Mouse (Mus musculus) MEL (cell line): ENCODE results near the gene Mtx1. TPM values are rescaled to one million over a fixed set of nuclear protein-coding genes. Genes with fewer than 3 reads are reported as not detected.

ENCODE experiments used
- DNase-seq: peaks from one replicate; pipeline ENCODE4 v3.0.0; 2011; ENCODE audit warnings: low read depth, low spot score
- H3K27ac ChIP-seq: 2 replicates; pipeline ENCODE4 v1.5.1; 2012; ENCODE audit warnings: low read depth, mild to moderate bottlenecking, control low read depth, low read length, moderate library complexity; ENCODE audit not compliant: control insufficient read depth
- H3K27me3 ChIP-seq, 2 experiments: fragments of 150-350 bp in 1 of 2; sonication (generic) in 1 of 2; 2 replicates each; pipeline ENCODE4 v1.6.1; 2012; ENCODE audit warnings: low read length in 2 of 2, mild to moderate bottlenecking in 2 of 2, improper control_type of control experiment in 1 of 2, moderate library complexity in 1 of 2; ENCODE audit not compliant: insufficient read depth in 2 of 2, control insufficient read depth in 1 of 2
- H3K36me3 ChIP-seq, 2 experiments: 2 replicates each; pipeline ENCODE4 v1.6.1; 2012 to 2014; ENCODE audit warnings: low read length in 2 of 2, improper control_type of control experiment in 1 of 2, inconsistent platforms in 1 of 2, mild to moderate bottlenecking in 1 of 2; ENCODE audit not compliant: insufficient read depth in 2 of 2, control insufficient read depth in 1 of 2
- H3K4me1 ChIP-seq, 2 experiments: fragments of 150-350 bp in 1 of 2; sonication (generic) in 1 of 2; 2 replicates each; pipeline ENCODE4 v1.6.1; 2012; ENCODE audit warnings: low read length in 2 of 2, improper control_type of control experiment in 1 of 2, mild to moderate bottlenecking in 1 of 2; ENCODE audit not compliant: insufficient read depth in 2 of 2, control insufficient read depth in 1 of 2
- H3K4me3 ChIP-seq, 2 experiments: fragments of 150-350 bp in 1 of 2; sonication (generic) in 1 of 2; 2 replicates each; pipeline ENCODE4 v1.5.1; 2012; ENCODE audit warnings: low read depth in 2 of 2, low read length in 2 of 2, mild to moderate bottlenecking in 2 of 2, moderate library complexity in 2 of 2, control low read depth in 1 of 2, improper control_type of control experiment in 1 of 2; ENCODE audit not compliant: control insufficient read depth in 1 of 2, insufficient read depth in 1 of 2
- H3K79me2 ChIP-seq: 2 replicates; pipeline ENCODE4 v1.6.1; 2012; ENCODE audit warnings: mild to moderate bottlenecking, low read length, moderate library complexity; ENCODE audit not compliant: control insufficient read depth, poor library complexity, insufficient read depth
- H3K9ac ChIP-seq: 2 replicates; pipeline ENCODE4 v1.6.1; 2012; ENCODE audit warnings: low read depth, mild to moderate bottlenecking, control low read depth, low read length, moderate library complexity; ENCODE audit not compliant: control insufficient read depth, poor library complexity, severe bottlenecking
- H3K9me3 ChIP-seq: fragments of 150-350 bp; sonication (generic); replicated peaks from 2 replicates; pipeline ENCODE4 v1.6.1; 2012; ENCODE audit warnings: mild to moderate bottlenecking, low read length, improper control_type of control experiment, moderate library complexity; ENCODE audit not compliant: insufficient read depth
- CHD1 ChIP-seq: IDR thresholded peaks from 2 replicates; pipeline ENCODE4 v1.6.1; 2012; ENCODE audit warnings: low read depth, mild to moderate bottlenecking, inconsistent platforms, low read length, improper control_type of control experiment
- MAX ChIP-seq: IDR thresholded peaks from 2 replicates; pipeline ENCODE4 v1.6.1; 2011; ENCODE audit warnings: low read length, improper control_type of control experiment
- MYC ChIP-seq: IDR thresholded peaks from 2 replicates; pipeline ENCODE4 v1.6.1; 2011; ENCODE audit warnings: low read depth, mild to moderate bottlenecking, low read length, improper control_type of control experiment, moderate library complexity
- POLR2A ChIP-seq, 2 experiments: IDR thresholded peaks; 2 replicates each; pipeline ENCODE4 v1.6.1; 2011 to 2012; ENCODE audit warnings: low read length in 2 of 2, mild to moderate bottlenecking in 2 of 2, control low read depth in 1 of 2, improper control_type of control experiment in 1 of 2, low read depth in 1 of 2, moderate library complexity in 1 of 2; ENCODE audit not compliant: control insufficient read depth in 1 of 2, insufficient read depth in 1 of 2, poor library complexity in 1 of 2
- SMC3 ChIP-seq: IDR thresholded peaks from 2 replicates; pipeline ENCODE4 v1.6.1; 2011; ENCODE audit warnings: low read depth, low read length, improper control_type of control experiment
- USF2 ChIP-seq, 2 experiments: IDR thresholded peaks; 2 replicates each; pipeline ENCODE4 v1.6.1; 2011 to 2012; ENCODE audit warnings: improper control_type of control experiment in 2 of 2, low read length in 2 of 2, borderline replicate concordance in 1 of 2, inconsistent platforms in 1 of 2, low read depth in 1 of 2, mild to moderate bottlenecking in 1 of 2; ENCODE audit not compliant: insufficient read depth in 1 of 2
- ZC3H11A ChIP-seq: IDR thresholded peaks from 2 replicates; pipeline ENCODE4 v1.6.1; 2012; ENCODE audit warnings: low read depth, mild to moderate bottlenecking, inconsistent platforms, low read length, improper control_type of control experiment
- polyA plus RNA-seq, 2 experiments: library from polyadenylated mRNA; stranded (reverse) in 1 of 2; unstranded in 1 of 2; fragments of >175 nt in 1 of 2; fragments of >200 nt in 1 of 2; gene quantifications; 2 replicates each; pipeline versions ENCODE4 v1.2.1 to v1.2.4; 2012; ENCODE audit warnings: low replicate concordance in 2 of 2, low read depth in 1 of 2; ENCODE audit not compliant: insufficient read length in 2 of 2, insufficient read depth in 1 of 2, missing spikeins in 1 of 2
- total RNA-seq: library from RNA; depleted of rRNA; stranded (reverse); fragments of 300-350 nt; gene quantifications from 2 replicates; pipeline ENCODE4 v1.2.3, GENCODE M21; 2012

Gene Mtx1
- total and polyA plus RNA-seq, 3 experiments: 314 to 369 TPM; not detected in 1

DNA sequence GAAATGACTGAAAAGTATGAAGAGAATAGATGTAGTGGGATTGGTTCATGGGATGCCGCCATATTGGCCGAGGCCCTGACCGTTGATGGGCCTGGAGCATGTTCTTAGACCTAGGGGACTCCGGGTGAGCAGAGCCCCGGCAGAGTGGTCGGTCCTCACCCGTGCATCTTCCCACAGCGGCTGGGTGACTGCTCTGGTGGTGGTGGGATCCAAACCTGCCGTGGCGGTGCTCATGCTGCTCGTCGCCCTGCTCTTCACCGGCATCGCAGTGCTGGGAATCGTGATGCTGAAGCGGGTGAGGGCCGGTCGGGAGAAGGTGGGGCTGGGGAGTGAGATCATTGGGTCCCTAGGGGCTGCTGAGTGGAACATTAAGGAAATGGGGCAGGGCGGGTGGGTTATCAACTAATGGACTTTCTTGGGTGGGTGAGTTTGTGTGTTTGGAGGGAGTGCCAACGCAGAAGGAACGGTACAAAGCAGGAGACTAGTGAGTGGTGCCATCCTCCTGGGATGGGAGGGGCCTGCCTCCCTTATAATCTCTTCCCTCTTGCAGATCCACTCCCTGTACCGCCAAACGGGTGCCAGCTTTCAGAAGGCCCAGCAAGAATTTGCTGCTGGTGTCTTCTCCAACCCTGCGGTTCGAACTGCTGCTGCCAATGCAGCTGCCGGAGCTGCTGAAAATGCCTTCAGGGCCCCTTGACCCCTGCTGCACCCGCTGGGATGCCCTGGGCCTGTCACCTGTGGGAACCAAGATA is 45.0 kb downstream of the Mtx1 start:
- Histone ChIP-seq H3K79me2 (peaks cover 23% of the 10 kb centered on the region), H3K4me1 (peaks cover 14 to 58% of the 10 kb centered on the region in 2 experiments), H3K36me3 (peaks cover 7 to 49% of the 10 kb centered on the region in 2 experiments), H3K27ac (peak overlapping the region; percentile 92), H3K9me3 (no peaks in the 10 kb centered on the region), H3K4me3 (0 out of 4 replicates have a peak overlapping the region, but pooled peaks of 1 of the 2 experiments have one; percentile 10), H3K27me3 (no peaks in the 10 kb centered on the region), H3K9ac (peak overlapping the region; percentile 38; the same call in 1 of the 2 replicates)
- DNase-seq: no peak
- TF ChIP-seq SMC3 (0 out of 2 replicates have a peak, but pooled peaks have one; percentile 1), ZC3H11A (no peak), POLR2A (IDR thresholded peaks at IDR 0.05; ENCODE audit: control insufficient read depth in 1 of 2, insufficient read depth in 1 of 2, low read depth in 1 of 2, low read length in 2 of 2, poor library complexity in 1 of 2) (0 out of 4 replicates have a peak, but pooled peaks of 1 of the 2 experiments have one; percentile 31)
- TF ChIP-seq, all 39 proteins: peak for 2

DNA sequence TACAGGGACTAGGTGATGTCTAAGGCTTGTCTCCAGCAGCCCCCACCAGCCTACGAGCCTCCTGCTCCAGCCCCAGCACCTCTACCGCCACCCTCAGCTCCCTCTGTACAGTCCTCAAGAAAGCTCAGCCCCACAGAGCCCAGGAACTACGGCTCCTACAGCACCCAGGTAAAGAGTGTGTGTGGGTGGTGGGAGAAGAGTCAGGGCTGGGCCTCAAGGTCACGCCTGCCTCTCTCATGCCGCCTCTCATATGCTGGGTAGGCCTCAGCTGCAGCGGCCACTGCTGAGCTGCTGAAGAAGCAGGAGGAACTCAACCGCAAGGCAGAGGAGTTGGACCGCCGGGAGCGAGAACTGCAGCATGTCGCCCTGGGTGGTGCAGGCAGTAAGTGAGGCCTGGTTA is 47.8 kb downstream of the Mtx1 start:
- Histone ChIP-seq H3K4me3 (peak overlapping the region; percentile 58 to 91; a peak in 1 of 4 replicates), H3K4me1 (peaks cover 11 to 45% of the 10 kb centered on the region in 2 experiments; a peak in 3 of 4 replicates), H3K36me3 (peaks cover 15 to 41% of the 10 kb centered on the region in 2 experiments), H3K79me2 (peaks cover 23% of the 10 kb centered on the region), H3K9ac (peak overlapping the region; percentile 85), H3K27ac (peak overlapping the region; percentile 9; the same call in 1 of the 2 replicates), H3K9me3 (no peaks in the 10 kb centered on the region), H3K27me3 (no peaks in the 10 kb centered on the region)
- TF ChIP-seq USF2 (IDR thresholded peaks at IDR 0.05; ENCODE audit: borderline replicate concordance in 1 of 2, insufficient read depth in 1 of 2, low read depth in 1 of 2, low read length in 2 of 2) (no peak), ZC3H11A (no peak), CHD1 (no peak)
- DNase-seq: no peak

DNA sequence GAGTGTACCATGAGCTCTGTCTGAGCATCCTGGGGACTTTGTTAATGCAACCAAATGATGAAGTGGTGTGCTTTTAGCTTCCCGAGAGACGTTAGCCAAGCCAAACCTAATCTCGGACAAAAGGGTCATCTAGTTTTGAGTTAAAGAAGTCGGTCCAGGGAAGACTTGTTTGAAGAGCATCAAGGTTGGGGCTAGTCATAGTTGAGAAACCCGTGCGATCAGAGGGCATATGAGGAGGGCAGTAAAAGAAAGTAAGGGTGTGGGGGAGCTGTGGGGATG is 48.8 kb downstream of the Mtx1 start:
- peak overlapping the region; percentile 71 for H3K27ac ChIP-seq
- peaks cover 21 to 36% of the 10 kb centered on the region in 2 experiments for H3K36me3 ChIP-seq
- no peaks in the 10 kb centered on the region for H3K9me3 ChIP-seq
- TF ChIP-seq MYC (0 out of 2 replicates have a peak, but pooled peaks have one; percentile 19), MAX (no peak)
- peak overlapping the region; percentile 58 to 91 for H3K4me3 ChIP-seq
- peak; percentile 69 for DNase-seq
- H3K79me2 ChIP-seq: peaks cover 23% of the 10 kb centered on the region
- H3K9ac ChIP-seq: peak overlapping the region; percentile 85
- H3K27me3 ChIP-seq: no peaks in the 10 kb centered on the region
- peaks cover 7 to 35% of the 10 kb centered on the region in 2 experiments; a peak in 3 of 4 replicates for H3K4me1 ChIP-seq
